Mouse (Mus musculus) intestine, embryonic 15.5 days (tissue): ENCODE data around the gene Gm17617. TPM values are rescaled to one million over a fixed set of nuclear protein-coding genes. Genes with fewer than 3 reads are reported as not detected.

Experiments
- polyA plus RNA-seq: library from polyadenylated mRNA; unstranded; fragments of >200 nt; fragmentation: Nextera tagmentation; extraction: Ambion mirVana; gene quantifications from 2 replicates; pipeline ENCODE4 v1.2.1, GENCODE M21; 2015

The Gm17617 gene
- polyA plus RNA-seq, 1 experiment from 2014 or later: not detected

Other genes starting within 250 kb of the Gm17617 start
- gene Unc5a, start 184.1 kb downstream of the Gm17617 start, polyA plus RNA-seq: 2.3 and 2.4 TPM in 2 replicates
- 1.2 TPM in 2 replicates for gene Hk3, start 112.2 kb downstream of the Gm17617 start, polyA plus RNA-seq
- 19.7 and 21.8 TPM in 2 replicates for gene Uimc1, start 33.2 kb downstream of the Gm17617 start, polyA plus RNA-seq
- gene Zfp346, start 28.2 kb downstream of the Gm17617 start, polyA plus RNA-seq: 14.3 and 14.7 TPM in 2 replicates
- 14.2 and 14.5 TPM in 2 replicates for gene Fgfr4, start 19.1 kb upstream of the Gm17617 start, polyA plus RNA-seq
- 49.6 and 52.8 TPM in 2 replicates for gene Nsd1, start 76.2 kb upstream of the Gm17617 start, polyA plus RNA-seq
- 543 and 576 TPM in 2 replicates for gene Prelid1, start 187.0 kb upstream of the Gm17617 start, polyA plus RNA-seq
- 83.2 and 101 TPM in 2 replicates for gene Rab24, start 188.4 kb upstream of the Gm17617 start, polyA plus RNA-seq
- gene Mxd3, start 196.3 kb upstream of the Gm17617 start, polyA plus RNA-seq: 22.3 and 26.0 TPM in 2 replicates
- gene Lman2, start 229.2 kb upstream of the Gm17617 start, polyA plus RNA-seq: 121 and 128 TPM in 2 replicates
- gene Rgs14, start 236.2 kb upstream of the Gm17617 start, polyA plus RNA-seq: 0.85 and 1.2 TPM in 2 replicates